Mouse (Mus musculus) forebrain, embryonic 14.5 days (tissue): ENCODE results near the gene Xbp1. TPM values are rescaled to one million over a fixed set of nuclear protein-coding genes. Genes with fewer than 3 reads are reported as not detected.
"Not testable (repeated sequence)": the region's sequence is repeated elsewhere in the genome, so short reads cannot be mapped to it uniquely, and the experiment has no call there.

Experiments used
- ATAC-seq: fragments of 200-750 bp; cut with Nextera tagmentation; 2 replicates; pipeline ENCODE4 v1.8.0; 2017; ENCODE audit warnings: mild to moderate bottlenecking, moderate library complexity
- DNase-seq: peaks from one replicate; pipeline ENCODE4 v3.0.0-alpha.2; 2015; ENCODE audit warnings: low spot score
- H3K27ac ChIP-seq: fragments of 300-500 bp; sonication (generic); 2 replicates; pipeline ENCODE4 v1.5.1; 2014; ENCODE audit warnings: low read depth, mild to moderate bottlenecking, control low read depth, low read length, moderate library complexity
- H3K27me3 ChIP-seq: fragments of 300-500 bp; sonication (generic); replicated peaks from 2 replicates; pipeline ENCODE4 v1.6.1; 2014; ENCODE audit warnings: low read length, control low read depth, mixed read lengths; ENCODE audit not compliant: control insufficient read depth, insufficient read depth
- H3K36me3 ChIP-seq: fragments of 300-500 bp; sonication (generic); 2 replicates; pipeline ENCODE4 v1.6.1; 2014; ENCODE audit warnings: low read length, control low read depth; ENCODE audit not compliant: control insufficient read depth, insufficient read depth
- H3K4me1 ChIP-seq: fragments of 300-500 bp; sonication (generic); 2 replicates; pipeline ENCODE4 v1.6.1; 2014; ENCODE audit warnings: antibody characterized with exemption, low read length, control low read depth; ENCODE audit not compliant: control insufficient read depth, insufficient read depth
- H3K4me2 ChIP-seq: fragments of 300-500 bp; sonication (generic); 2 replicates; pipeline ENCODE4 v1.6.1; 2014; ENCODE audit warnings: mild to moderate bottlenecking, control low read depth, low read length
- H3K4me3 ChIP-seq: fragments of 300-500 bp; sonication (generic); 2 replicates; pipeline ENCODE4 v1.5.1; 2014; ENCODE audit warnings: low read depth, low read length, control low read depth
- H3K9ac ChIP-seq: fragments of 300-500 bp; sonication (generic); 2 replicates; pipeline ENCODE4 v1.6.1; 2014; ENCODE audit warnings: mild to moderate bottlenecking, low read length, control low read depth, moderate library complexity
- H3K9me3 ChIP-seq: fragments of 300-500 bp; sonication (generic); replicated peaks from 2 replicates; pipeline ENCODE4 v1.6.1; 2016; ENCODE audit warnings: low read length, control low read depth, mixed read lengths; ENCODE audit not compliant: control insufficient read depth
- WGBS: fragments of 180-500 bp; shearing (Covaris S2); extraction: QIAGEN DNeasy Blood & Tissue Kit; methylation state at CpG from one replicate; pipeline ENCODE4 v1.1.7; 2014; 5-methylcytosine and 5-hydroxymethylcytosine counted together
- polyA plus RNA-seq: library from polyadenylated mRNA; unstranded; fragments of >200 nt; fragmentation: Nextera tagmentation; extraction: Ambion mirVana; gene quantifications from 2 replicates; pipeline ENCODE4 v1.2.1, GENCODE M21; 2014

The Xbp1 gene
- polyA plus RNA-seq, 1 experiment from 2014 or later = 124 TPM

GRCm38 (mm10) chr11:5530717-5531116 lies 10.3 kb downstream of the Xbp1 start:
- Histone ChIP-seq H3K9ac (no peak overlapping the region), H3K4me2 (no peak overlapping the region), H3K4me1 (no peaks in the 10 kb centered on the region), H3K9me3 (no peaks in the 10 kb centered on the region), H3K36me3 (peaks cover 92% of the 10 kb centered on the region), H3K27me3 (no peaks in the 10 kb centered on the region), H3K27ac (no peak overlapping the region), H3K4me3 (no peak overlapping the region)
- WGBS = 66% methylated on average over 6 of the region's 6 CpGs
- no peak for DNase-seq
- no peak for ATAC-seq

DNA sequence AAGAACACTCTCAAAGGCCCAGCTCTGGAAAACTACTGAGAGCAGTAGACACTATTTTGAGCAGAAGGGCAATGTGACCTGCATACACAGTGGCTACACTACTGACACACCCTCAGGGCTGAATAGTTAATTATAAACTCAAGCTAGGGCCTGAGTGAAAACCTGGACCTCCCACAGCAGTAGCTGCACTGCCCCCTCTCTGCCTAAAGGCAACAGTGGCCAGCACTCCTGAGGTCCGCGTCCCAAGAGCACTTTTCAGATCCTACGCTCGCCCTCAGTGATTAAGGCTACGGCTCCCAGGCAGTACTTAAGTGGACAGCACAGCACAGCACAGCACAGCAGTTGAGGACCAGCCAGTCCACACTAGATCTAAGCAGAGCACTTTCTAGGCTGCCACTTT lies 12.6 kb downstream of the Xbp1 start:
- DNase-seq (no peak), ATAC-seq (no peak)
- Histone ChIP-seq H3K4me2 (no peak overlapping the region), H3K9ac (no peak overlapping the region), H3K27me3 (no peaks in the 10 kb centered on the region), H3K4me1 (no peaks in the 10 kb centered on the region), H3K36me3 (peaks cover 74% of the 10 kb centered on the region), H3K9me3 (no peaks in the 10 kb centered on the region), H3K27ac (no peak overlapping the region), H3K4me3 (no peak overlapping the region)
- WGBS = 90% methylated on average over 5 of the region's 5 CpGs

- WGBS = 93% methylated on average over 4 of the region's 4 CpGs
- H3K9ac ChIP-seq = not testable (repeated sequence)
These were observed 17.0 kb downstream of the Xbp1 start for GRCm38 (mm10) chr11:5537454-5537853.

GRCm38 (mm10) chr11:5540331-5540730 lies 19.9 kb downstream of the Xbp1 start:
- no peaks in the 10 kb centered on the region for H3K27me3 ChIP-seq
- H3K9me3 ChIP-seq = no peaks in the 10 kb centered on the region
- H3K4me3 ChIP-seq = peak overlapping the region; percentile 89
- peak overlapping the region; percentile 88; the same call in 1 of the 2 replicates for H3K9ac ChIP-seq
- H3K4me2 ChIP-seq = peak overlapping the region; percentile 79
- H3K27ac ChIP-seq = no peak overlapping the region
- H3K36me3 ChIP-seq = peaks cover 19% of the 10 kb centered on the region; the same call in 1 of the 2 replicates
- DNase-seq (no peak), ATAC-seq (no peak)
- peaks cover 8% of the 10 kb centered on the region; the same call in 1 of the 2 replicates for H3K4me1 ChIP-seq
- WGBS = 34% methylated on average over 4 of the region's 4 CpGs

More at GRCm38 (mm10) chr11:5537454-5537853, 17.0 kb downstream of the Xbp1 start:
- not testable (repeated sequence) for H3K27ac ChIP-seq, ATAC-seq, H3K4me3 ChIP-seq, DNase-seq, H3K27me3 ChIP-seq, H3K9me3 ChIP-seq, H3K4me1 ChIP-seq, H3K4me2 ChIP-seq
- peaks cover 47% of the 10 kb centered on the region for H3K36me3 ChIP-seq

DNA sequence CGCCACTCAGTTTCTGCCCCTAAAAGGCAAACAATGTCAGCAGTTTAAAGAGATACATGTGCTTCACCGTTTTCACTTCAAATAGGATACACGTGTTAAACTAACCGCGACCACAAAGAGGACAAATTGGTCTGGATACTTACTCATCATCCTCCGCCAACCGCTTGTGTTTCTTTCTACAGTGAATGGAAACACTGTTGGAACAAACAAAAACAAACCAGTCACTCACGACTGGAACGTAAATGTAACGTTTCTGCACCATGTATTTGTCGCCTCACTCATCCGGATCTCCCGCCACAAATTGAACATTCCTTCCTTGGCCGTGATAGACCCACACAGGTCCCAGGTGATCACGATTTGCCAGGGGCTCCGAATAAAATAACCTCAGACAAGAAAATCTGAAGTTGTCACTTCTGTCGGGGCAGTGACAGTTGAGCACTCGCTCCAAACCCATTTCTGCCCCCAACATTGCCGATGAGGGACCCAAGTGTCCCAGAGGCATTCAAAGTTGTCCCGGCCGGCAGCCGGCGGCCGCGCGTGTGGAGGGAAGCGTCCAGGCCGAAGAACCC lies 20.9 kb downstream of the Xbp1 start:
- H3K27ac ChIP-seq = 0 out of 2 replicates have a peak overlapping the region, but pooled peaks have one; percentile 48
- peak; percentile 25 for DNase-seq
- 2% methylated on average over 28 of the region's 28 CpGs for WGBS
- peaks cover 8% of the 10 kb centered on the region; the same call in 1 of the 2 replicates for H3K4me1 ChIP-seq
- peak overlapping the region; percentile 89 for H3K4me3 ChIP-seq
- peak overlapping the region; percentile 79 for H3K4me2 ChIP-seq
- peak; percentile 3; the same call in 1 of the 2 replicates for ATAC-seq
- H3K9ac ChIP-seq = peak overlapping the region; percentile 88
- H3K27me3 ChIP-seq = no peaks in the 10 kb centered on the region
- H3K9me3 ChIP-seq = no peaks in the 10 kb centered on the region
- H3K36me3 ChIP-seq = peaks cover 17% of the 10 kb centered on the region; the same call in 1 of the 2 replicates

DNA sequence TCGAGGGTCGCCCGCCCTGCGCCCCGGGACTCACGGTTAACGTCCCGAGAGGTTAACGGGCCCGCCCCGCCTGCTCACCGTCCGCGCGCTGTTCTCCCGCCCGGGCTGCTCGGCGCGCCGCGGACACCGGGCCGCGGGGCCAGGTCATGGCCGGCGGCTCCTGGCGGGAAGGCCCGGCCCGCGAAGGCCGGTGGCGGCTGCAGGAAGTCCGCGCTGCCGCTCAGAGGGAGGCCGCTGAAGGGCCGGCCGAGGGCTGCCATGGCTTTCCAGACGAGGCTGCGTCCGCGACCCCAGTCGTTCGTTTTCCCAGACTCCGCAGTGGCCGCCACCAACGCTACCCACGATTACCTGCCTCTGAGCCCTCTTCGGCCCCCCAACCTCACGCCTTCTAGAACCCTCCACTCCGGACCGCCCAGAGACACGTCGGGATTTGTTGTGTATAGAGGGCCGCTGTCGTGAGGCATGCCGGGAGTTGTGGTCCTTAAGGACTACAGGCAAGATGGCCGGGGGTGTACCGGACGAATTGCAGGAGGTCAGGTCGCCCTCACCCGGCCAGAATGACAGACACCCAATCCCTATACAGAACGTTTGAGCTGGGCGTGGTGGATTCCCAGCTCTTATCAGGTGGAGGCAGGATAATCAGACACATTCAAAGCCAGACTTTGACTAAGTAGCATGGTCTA lies 21.5 kb downstream of the Xbp1 start, which contains the start of gene Ccdc117:
Ccdc117 (minus strand) TSS at position 389 of the 683 bp plus-strand sequence.
- peak; percentile 99 for ATAC-seq

DNA sequence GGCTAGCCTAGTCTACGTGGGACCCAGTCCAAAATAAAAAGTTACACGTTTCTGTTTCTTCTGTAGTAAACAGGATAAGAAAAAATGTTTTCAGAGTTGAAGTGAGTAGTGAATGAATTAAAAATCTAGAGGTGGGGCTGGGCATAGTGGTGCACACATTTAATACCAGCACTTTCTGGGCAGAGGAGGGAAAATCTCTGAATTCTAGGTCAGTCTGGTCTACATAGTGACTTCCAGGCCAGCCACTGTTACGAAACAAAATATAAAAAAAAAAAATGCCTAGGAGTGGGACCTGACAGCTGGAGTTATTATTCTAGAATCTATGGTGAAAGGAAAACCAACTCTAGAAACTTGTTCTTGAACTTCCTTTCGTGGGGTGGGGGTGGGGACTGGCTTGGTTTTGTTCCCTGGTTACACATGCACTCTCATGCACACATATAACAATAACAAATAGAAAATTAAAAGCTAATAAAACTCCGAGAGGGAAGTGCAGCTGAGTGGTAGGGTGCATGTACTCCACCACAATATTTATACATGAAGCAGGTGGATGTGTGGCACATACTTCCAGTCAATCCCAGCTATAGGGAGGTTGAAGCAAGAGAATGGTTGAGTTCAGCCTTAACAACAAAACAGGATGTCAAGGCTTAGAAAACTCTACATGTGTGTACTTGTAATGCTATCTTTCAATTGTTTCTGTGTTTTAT lies 22.2 kb downstream of the Xbp1 start:
- Histone ChIP-seq H3K27ac (no peak overlapping the region), H3K9me3 (no peaks in the 10 kb centered on the region), H3K36me3 (peaks cover 15% of the 10 kb centered on the region; the same call in 1 of the 2 replicates), H3K9ac (no peak overlapping the region; the same call in 1 of the 2 replicates), H3K27me3 (no peaks in the 10 kb centered on the region), H3K4me2 (peak overlapping the region; percentile 79), H3K4me3 (peak overlapping the region; percentile 89), H3K4me1 (peaks cover 8% of the 10 kb centered on the region; the same call in 1 of the 2 replicates)
- DNase-seq (no peak), ATAC-seq (no peak)
- WGBS = 53% methylated on average over 5 of the region's 5 CpGs

More for the DNA sequence above, 21.5 kb downstream of the Xbp1 start, which contains the start of gene Ccdc117:
- Histone ChIP-seq H3K27me3 (no peaks in the 10 kb centered on the region), H3K9ac (peak within 1 kb of the TSS; percentile 88), H3K4me1 (peaks cover 8% of the 10 kb centered on the region; the same call in 1 of the 2 replicates), H3K36me3 (peaks cover 15% of the 10 kb centered on the region; the same call in 1 of the 2 replicates), H3K4me2 (peak within 1 kb of the TSS; percentile 79), H3K9me3 (no peaks in the 10 kb centered on the region), H3K27ac (peak within 1 kb of the TSS; percentile 48; the same call in 1 of the 2 replicates), H3K4me3 (peak within 1 kb of the TSS; percentile 89)
- DNase-seq = peak; percentile 94
- under 1% methylated on average over 51 of the region's 65 CpGs for WGBS

DNA sequence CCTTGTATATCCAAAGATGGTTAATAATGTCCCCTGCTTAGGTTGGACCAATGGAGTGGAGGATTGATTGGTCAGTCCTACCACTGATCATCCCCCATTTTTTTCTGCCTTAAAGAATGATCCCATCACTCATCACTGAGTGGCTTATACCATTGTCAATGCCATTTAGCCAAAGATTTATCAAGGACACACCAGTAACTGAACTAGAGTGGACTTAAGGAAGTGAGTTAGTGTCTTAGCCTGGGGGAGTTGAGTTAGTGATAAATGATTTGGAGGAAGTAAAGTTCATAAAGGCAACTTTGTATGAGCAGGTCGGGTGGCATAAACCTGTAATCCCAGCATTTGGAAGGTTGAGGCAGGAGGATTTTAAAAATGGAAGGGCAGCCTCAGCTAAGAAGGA lies 22.8 kb downstream of the Xbp1 start:
- no peak overlapping the region for H3K4me3 ChIP-seq
- no peak overlapping the region for H3K4me2 ChIP-seq
- peaks cover 12% of the 10 kb centered on the region; the same call in 1 of the 2 replicates for H3K36me3 ChIP-seq
- DNase-seq = no peak
- H3K27me3 ChIP-seq = no peaks in the 10 kb centered on the region
- ATAC-seq = no peak
- H3K27ac ChIP-seq = no peak overlapping the region
- no peaks in the 10 kb centered on the region for H3K9me3 ChIP-seq
- no peak overlapping the region for H3K9ac ChIP-seq
- peaks cover 8% of the 10 kb centered on the region; the same call in 1 of the 2 replicates for H3K4me1 ChIP-seq
- WGBS = 93% methylated on average over 1 of the region's 1 CpGs
